Mouse (Mus musculus): ENCODE measurements at regions not wholly inside any gene's neighbourhood (a gene's known extent, or its start where the extent isn't known, plus 50 kb on each side); places are given as distances from the start of the nearest gene placed in this dataset.

GRCm38 (mm10) chr12:112274026-112274425 lies 128.0 kb downstream of the Kif26a start:
- Histone ChIP-seq H3K4me3 (replicated peaks) (no peak overlapping the region), H3K27ac (no peak overlapping the region), H3K4me2 (replicated peaks) (no peak overlapping the region), H3K27me3 (peaks cover 52% of the 10 kb centered on the region), H3K9me3 (no peaks in the 10 kb centered on the region), H3K4me1 (replicated peaks) (peaks cover 56% of the 10 kb centered on the region), H3K9ac (replicated peaks) (no peak overlapping the region), H3K36me3 (no peaks in the 10 kb centered on the region)
- WGBS = 74% methylated on average over 6 of the region's 6 CpGs
- no peak for ATAC-seq

- Histone ChIP-seq H3K4me1 (replicated peaks) (peaks cover 56% of the 10 kb centered on the region), H3K27ac (no peak overlapping the region), H3K4me2 (replicated peaks) (no peak overlapping the region), H3K9me3 (no peaks in the 10 kb centered on the region), H3K27me3 (peaks cover 54% of the 10 kb centered on the region), H3K9ac (replicated peaks) (no peak overlapping the region), H3K4me3 (replicated peaks) (no peak overlapping the region), H3K36me3 (no peaks in the 10 kb centered on the region)
- 5% methylated on average over 11 of the region's 11 CpGs for WGBS
- no peak for ATAC-seq
Observed at GRCm38 (mm10) chr12:112274756-112275155, 128.7 kb downstream of the Kif26a start.

- H3K4me1 ChIP-seq (replicated peaks) = peaks cover 60% of the 10 kb centered on the region
- 10% methylated on average over 7 of the region's 7 CpGs for WGBS
- ATAC-seq = no peak; the same call in 1 of the 2 replicates
- peak overlapping the region; percentile 68 for H3K27ac ChIP-seq
- no peak overlapping the region for H3K4me3 ChIP-seq (replicated peaks)
- no peak overlapping the region for H3K9ac ChIP-seq (replicated peaks)
- H3K27me3 ChIP-seq = peaks cover 50% of the 10 kb centered on the region
- H3K4me2 ChIP-seq (replicated peaks) = no peak overlapping the region
- H3K9me3 ChIP-seq = no peaks in the 10 kb centered on the region
- no peaks in the 10 kb centered on the region for H3K36me3 ChIP-seq
Observed at GRCm38 (mm10) chr12:112276651-112277050, 130.6 kb downstream of the Kif26a start.

GRCm38 (mm10) chr12:112277511-112277910 lies 131.5 kb downstream of the Kif26a start:
- peaks cover 41% of the 10 kb centered on the region for H3K27me3 ChIP-seq
- no peak overlapping the region for H3K27ac ChIP-seq
- peaks cover 54% of the 10 kb centered on the region for H3K4me1 ChIP-seq (replicated peaks)
- no peak overlapping the region for H3K4me2 ChIP-seq (replicated peaks)
- no peak overlapping the region for H3K4me3 ChIP-seq (replicated peaks)
- no peaks in the 10 kb centered on the region for H3K36me3 ChIP-seq
- H3K9ac ChIP-seq (replicated peaks) = no peak overlapping the region
- no peak for ATAC-seq
- no peaks in the 10 kb centered on the region for H3K9me3 ChIP-seq
- 32% methylated on average over 14 of the region's 14 CpGs for WGBS

- 50% methylated on average over 15 of the region's 15 CpGs for WGBS
- Histone ChIP-seq H3K4me3 (replicated peaks) (no peak overlapping the region), H3K9ac (replicated peaks) (no peak overlapping the region), H3K27me3 (0 out of 2 replicates have a peak, but pooled peaks cover 5% of the 10 kb centered on the region), H3K4me1 (replicated peaks) (peaks cover 35% of the 10 kb centered on the region), H3K4me2 (replicated peaks) (no peak overlapping the region), H3K36me3 (no peaks in the 10 kb centered on the region), H3K9me3 (no peaks in the 10 kb centered on the region), H3K27ac (no peak overlapping the region)
- ATAC-seq = no peak
Observed at GRCm38 (mm10) chr12:112285096-112285495, 139.1 kb downstream of the Kif26a start.

GRCm38 (mm10) chr12:112288786-112289185 lies 142.8 kb downstream of the Kif26a start:
- 0 out of 2 replicates have a peak, but pooled peaks cover 12% of the 10 kb centered on the region for H3K27me3 ChIP-seq
- 74% methylated on average over 3 of the region's 3 CpGs for WGBS
- H3K4me1 ChIP-seq (replicated peaks) = peaks cover 41% of the 10 kb centered on the region
- ATAC-seq = no peak
- H3K36me3 ChIP-seq = no peaks in the 10 kb centered on the region
- H3K9me3 ChIP-seq = no peaks in the 10 kb centered on the region
- no peak overlapping the region for H3K9ac ChIP-seq (replicated peaks)
- H3K27ac ChIP-seq = 0 out of 2 replicates have a peak overlapping the region, but pooled peaks have one; percentile 9
- no peak overlapping the region for H3K4me2 ChIP-seq (replicated peaks)
- no peak overlapping the region for H3K4me3 ChIP-seq (replicated peaks)

- Histone ChIP-seq H3K9ac (replicated peaks) (no peak overlapping the region), H3K4me3 (replicated peaks) (no peak overlapping the region), H3K27me3 (peaks cover 17% of the 10 kb centered on the region; the same call in 1 of the 2 replicates), H3K27ac (no peak overlapping the region), H3K4me1 (replicated peaks) (peaks cover 35% of the 10 kb centered on the region), H3K4me2 (replicated peaks) (no peak overlapping the region), H3K36me3 (no peaks in the 10 kb centered on the region), H3K9me3 (no peaks in the 10 kb centered on the region)
- ATAC-seq = no peak
- 89% methylated on average over 9 of the region's 9 CpGs for WGBS
Observed at GRCm38 (mm10) chr12:112290299-112290698, 144.3 kb downstream of the Kif26a start.

GRCm38 (mm10) chr12:112291748-112292561 lies 145.9 kb downstream of the Kif26a start:
- WGBS = 78% methylated on average over 16 of the region's 16 CpGs
- no peak for ATAC-seq
- Histone ChIP-seq H3K27me3 (peaks cover 17% of the 10 kb centered on the region; the same call in 1 of the 2 replicates), H3K4me2 (replicated peaks) (no peak overlapping the region), H3K9ac (replicated peaks) (no peak overlapping the region), H3K27ac (no peak overlapping the region), H3K9me3 (no peaks in the 10 kb centered on the region), H3K4me3 (replicated peaks) (no peak overlapping the region), H3K36me3 (no peaks in the 10 kb centered on the region), H3K4me1 (replicated peaks) (peaks cover 34% of the 10 kb centered on the region)

- H3K9me3 ChIP-seq = no peaks in the 10 kb centered on the region
- H3K27me3 ChIP-seq = peaks cover 20% of the 10 kb centered on the region; the same call in 1 of the 2 replicates
- H3K4me1 ChIP-seq (replicated peaks) = peaks cover 30% of the 10 kb centered on the region
- H3K27ac ChIP-seq = no peak overlapping the region
- H3K36me3 ChIP-seq = no peaks in the 10 kb centered on the region
- H3K4me2 ChIP-seq (replicated peaks) = no peak overlapping the region
- no peak overlapping the region for H3K9ac ChIP-seq (replicated peaks)
- ATAC-seq = peak; percentile 40; the same call in 1 of the 2 replicates
- 60% methylated on average over 13 of the region's 13 CpGs for WGBS
- H3K4me3 ChIP-seq (replicated peaks) = no peak overlapping the region
Observed at GRCm38 (mm10) chr12:112293105-112293504, 147.1 kb downstream of the Kif26a start.

GRCm38 (mm10) chr12:112295337-112295941 lies 149.4 kb downstream of the Kif26a start:
- no peak for ATAC-seq
- WGBS = 92% methylated on average over 6 of the region's 6 CpGs
- Histone ChIP-seq H3K27me3 (peaks cover 25% of the 10 kb centered on the region), H3K9ac (replicated peaks) (no peak overlapping the region), H3K4me2 (replicated peaks) (no peak overlapping the region), H3K36me3 (no peaks in the 10 kb centered on the region), H3K27ac (no peak overlapping the region), H3K9me3 (no peaks in the 10 kb centered on the region), H3K4me1 (replicated peaks) (peaks cover 36% of the 10 kb centered on the region), H3K4me3 (replicated peaks) (no peak overlapping the region)

- Histone ChIP-seq H3K9me3 (no peaks in the 10 kb centered on the region), H3K4me2 (replicated peaks) (no peak overlapping the region), H3K27ac (peak overlapping the region; percentile 28; the same call in 1 of the 2 replicates), H3K9ac (replicated peaks) (no peak overlapping the region), H3K4me3 (replicated peaks) (no peak overlapping the region), H3K27me3 (peaks cover 37% of the 10 kb centered on the region), H3K36me3 (no peaks in the 10 kb centered on the region), H3K4me1 (replicated peaks) (peaks cover 46% of the 10 kb centered on the region)
- no peak for ATAC-seq
- 82% methylated on average over 8 of the region's 8 CpGs for WGBS
Observed at GRCm38 (mm10) chr12:112298521-112298920, 152.5 kb downstream of the Kif26a start.

GRCm38 (mm10) chr12:112299089-112299488 lies 153.1 kb downstream of the Kif26a start:
- Histone ChIP-seq H3K4me1 (replicated peaks) (peaks cover 46% of the 10 kb centered on the region), H3K4me2 (replicated peaks) (no peak overlapping the region), H3K9ac (replicated peaks) (no peak overlapping the region), H3K9me3 (no peaks in the 10 kb centered on the region), H3K27me3 (peaks cover 41% of the 10 kb centered on the region), H3K27ac (peak overlapping the region; percentile 35; the same call in 1 of the 2 replicates), H3K4me3 (replicated peaks) (no peak overlapping the region), H3K36me3 (no peaks in the 10 kb centered on the region)
- WGBS = 39% methylated on average over 5 of the region's 5 CpGs
- ATAC-seq = peak; percentile 48

Data from midbrain, embryonic 13.5 days (tissue).